Mouse (Mus musculus) embryonic stem cell, embryonic (primary cell): ENCODE results near the gene Hhat.

Experiments used
- CTCF ChIA-PET, 4 experiments: fragments of 300-600 bp in 2 of 4; fragments of 350-600 bp in 2 of 4; sonication (Branson Sonifier 250); formaldehyde crosslinking; loops; one replicate each; lab custom pipeline; 2022; ENCODE audit warnings: inconsistent platforms in 2 of 4; lab: Charles Lee
- POLR2A ChIA-PET, 4 experiments: fragments of 300-600 bp in 2 of 4; fragments of 350-600 bp in 2 of 4; sonication (Branson Sonifier 250); formaldehyde crosslinking; loops; one replicate each; lab custom pipeline; 2022; ENCODE audit warnings: antibody characterized with exemption in 4 of 4, inconsistent platforms in 1 of 4; lab: Charles Lee

The Hhat gene

DNA sequence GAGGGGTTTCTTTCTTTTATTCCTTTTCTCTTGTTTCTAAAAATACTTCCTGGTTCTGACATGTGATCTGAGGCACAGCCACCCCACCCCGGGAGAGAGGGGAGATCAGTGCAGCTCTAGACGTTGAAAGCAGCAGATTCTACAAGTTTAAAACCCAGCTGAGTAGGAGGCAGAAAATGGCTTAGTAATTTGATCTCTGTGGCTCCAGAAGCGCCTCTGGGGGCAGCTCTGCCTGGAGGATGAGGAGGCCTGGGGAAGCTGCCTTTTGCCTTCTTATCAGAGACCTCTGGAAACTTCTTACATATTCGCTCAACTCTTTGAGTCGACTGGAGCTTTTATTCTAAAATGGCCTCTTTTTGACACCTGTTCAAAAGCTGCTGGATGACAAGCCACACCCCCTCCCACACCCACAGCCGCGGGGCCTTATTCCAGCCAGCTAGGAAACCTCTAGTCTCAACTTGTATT is 20.9 kb upstream of the Hhat start:
- POLR2A ChIA-PET = interaction anchor here (0.8 to 1.9 kb wide), 15 partner anchors 9 to 1395 kb away, joined by 3 to 8 read pairs (median 4); partner anchors contain the start of genes Diexf (in 2 of the 4) and Hhat (in 1 of the 4)
- CTCF ChIA-PET = interaction anchor here in 3 of 4 experiments (0.6 to 1.7 kb wide), 4 partner anchors 8 to 246 kb away, joined by 3 to 5 read pairs (median 3); no protein-coding TSS in a partner anchor

- ChIA-PET CTCF (interaction anchor here (0.5 to 1.5 kb wide), 20 partner anchors 8 to 586 kb away, joined by 3 to 7 read pairs (median 3); partner anchors contain the start of gene Hhat (in 1 of the 4)), POLR2A (interaction anchor here in 3 of 4 experiments (0.6 to 1.8 kb wide), 5 partner anchors 11 to 45 kb away, joined by 3 to 9 read pairs (median 5); partner anchors contain the start of gene Hhat (in 1 of the 3))
These were observed 19.4 kb upstream of the Hhat start for GRCm38 (mm10) chr1:192790442-192790841.

GRCm38 (mm10) chr1:192789828-192790227 is 18.8 kb upstream of the Hhat start:
- CTCF ChIA-PET = interaction anchor here (0.5 to 1.4 kb wide), 22 partner anchors 8 to 332 kb away, joined by 3 to 7 read pairs (median 3); partner anchors contain the start of gene Hhat (in 1 of the 4)
- POLR2A ChIA-PET = interaction anchor here in 3 of 4 experiments (0.6 to 1.8 kb wide), 7 partner anchors 9 to 65 kb away, joined by 3 to 9 read pairs (median 4); partner anchors contain the start of gene Hhat (in 1 of the 3)

GRCm38 (mm10) chr1:192789111-192789522 is 18.1 kb upstream of the Hhat start:
- ChIA-PET CTCF (interaction anchor here in 1 of 4 experiments (1.1 to 1.2 kb wide), 2 partner anchors 7 to 123 kb away, joined by 3 to 4 read pairs; no protein-coding TSS in a partner anchor), POLR2A (interaction anchor here in 2 of 4 experiments (1.0 to 1.5 kb wide), 4 partner anchors 10 to 65 kb away, joined by 3 to 6 read pairs (median 4); no protein-coding TSS in a partner anchor)

DNA sequence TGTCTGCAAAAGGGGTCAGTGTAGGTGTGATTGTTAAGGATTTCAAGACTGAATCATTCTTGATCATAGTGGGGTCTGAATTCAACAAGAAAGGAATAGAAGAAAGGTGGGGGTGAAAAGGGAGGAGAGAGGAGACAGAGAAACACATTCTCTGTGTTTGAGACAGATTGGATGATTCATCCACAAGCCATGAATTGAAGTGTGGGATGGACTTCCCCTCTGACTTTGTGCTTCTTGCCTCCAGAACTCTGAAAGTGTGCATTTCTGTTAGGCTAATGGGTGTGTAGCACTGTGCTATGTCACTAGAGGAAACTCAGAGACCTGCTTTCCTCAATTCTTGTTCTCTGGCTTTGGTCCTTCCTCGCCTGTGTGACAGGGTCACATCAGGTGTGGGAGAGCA is 15.2 kb upstream of the Hhat start:
- POLR2A ChIA-PET = interaction anchor here in 2 of 4 experiments (1.5 kb wide), 2 partner anchors 9 to 41 kb away, joined by 3 read pairs; no protein-coding TSS in a partner anchor
- CTCF ChIA-PET = no interaction called here

DNA sequence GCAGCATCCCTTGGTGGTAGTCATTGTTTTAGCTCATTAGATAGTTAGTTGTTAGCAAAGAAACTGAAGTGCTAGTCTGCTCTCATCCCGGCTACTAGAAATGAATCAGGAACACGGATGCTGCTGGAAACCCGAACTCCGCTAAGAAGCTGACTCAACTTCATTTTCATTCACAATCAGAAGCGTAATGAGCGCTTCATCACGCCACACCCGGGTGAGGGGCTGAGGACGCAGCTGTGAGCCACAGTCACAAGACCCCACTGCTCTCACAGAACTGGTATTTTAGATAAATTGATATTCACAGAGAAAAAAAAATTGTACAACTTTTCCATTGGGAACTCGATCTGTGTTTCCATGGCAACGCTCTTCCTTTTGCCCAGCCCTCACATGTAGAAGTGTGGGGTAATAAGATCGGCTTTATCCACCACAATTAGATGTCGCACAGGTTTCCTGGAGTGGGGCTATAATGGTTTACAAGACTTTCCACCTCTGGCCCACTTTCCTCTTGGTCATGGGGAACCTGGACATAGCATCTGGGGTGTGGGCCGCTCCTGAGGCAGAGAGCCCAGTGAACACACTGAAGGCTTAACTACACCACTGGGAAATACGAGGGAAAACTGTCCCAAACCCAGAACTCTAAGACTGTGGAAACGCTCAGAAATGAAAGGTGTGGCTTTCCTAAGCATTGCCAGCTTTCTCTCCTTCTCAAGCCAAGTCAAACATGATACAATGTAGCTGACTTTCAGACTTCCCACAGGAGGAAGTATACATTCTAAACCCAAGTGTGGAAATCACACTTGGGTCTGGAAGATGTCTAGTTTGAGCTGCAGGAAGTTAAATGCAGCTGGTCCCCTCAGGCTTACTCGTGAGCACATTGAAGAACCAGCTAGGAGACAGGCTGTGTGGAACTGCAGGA is 14.3 kb upstream of the Hhat start:
- CTCF ChIA-PET = interaction anchor here (0.5 to 1.9 kb wide), 25 partner anchors 7 to 1239 kb away, joined by 3 to 8 read pairs (median 4); partner anchors contain the start of genes Diexf (in 1 of the 4) and Hhat (in 1 of the 4)
- POLR2A ChIA-PET = interaction anchor here in 2 of 4 experiments (1.1 to 1.5 kb wide), 6 partner anchors 10 to 40 kb away, joined by 3 to 6 read pairs (median 4); partner anchors contain the start of gene Hhat (in 1 of the 2)

DNA sequence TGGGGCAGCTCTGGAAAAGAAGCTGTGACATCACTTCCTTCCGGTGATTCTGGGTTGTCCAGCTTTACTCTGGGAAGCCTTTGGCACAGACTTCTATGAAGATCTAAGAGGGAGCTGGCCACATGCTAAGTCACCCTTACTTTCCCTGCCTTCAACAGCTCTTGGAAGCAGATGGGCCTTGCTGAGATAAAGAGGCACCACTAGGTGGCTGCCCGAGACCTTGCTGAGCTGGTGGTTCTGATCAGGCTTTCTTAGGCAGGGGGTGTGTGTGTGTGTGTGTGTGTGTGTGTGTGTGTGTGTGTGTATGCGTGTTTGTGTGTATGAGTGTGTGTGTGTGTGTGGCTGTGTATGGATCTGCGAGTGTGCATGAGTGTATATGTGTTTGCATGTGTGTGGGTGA is 13.4 kb upstream of the Hhat start:
- ChIA-PET POLR2A (interaction anchor here in 3 of 4 experiments (0.6 to 1.5 kb wide), 10 partner anchors 10 to 662 kb away, joined by 3 to 6 read pairs (median 3); partner anchors contain the start of gene Hhat (in 2 of the 3)), CTCF (interaction anchor here (0.5 to 1.9 kb wide), 43 partner anchors 8 to 1530 kb away, joined by 3 to 8 read pairs (median 4); partner anchors contain the start of genes Hhat (in 2 of the 4), Diexf (in 1 of the 4) and Rcor3 (in 1 of the 4))

DNA sequence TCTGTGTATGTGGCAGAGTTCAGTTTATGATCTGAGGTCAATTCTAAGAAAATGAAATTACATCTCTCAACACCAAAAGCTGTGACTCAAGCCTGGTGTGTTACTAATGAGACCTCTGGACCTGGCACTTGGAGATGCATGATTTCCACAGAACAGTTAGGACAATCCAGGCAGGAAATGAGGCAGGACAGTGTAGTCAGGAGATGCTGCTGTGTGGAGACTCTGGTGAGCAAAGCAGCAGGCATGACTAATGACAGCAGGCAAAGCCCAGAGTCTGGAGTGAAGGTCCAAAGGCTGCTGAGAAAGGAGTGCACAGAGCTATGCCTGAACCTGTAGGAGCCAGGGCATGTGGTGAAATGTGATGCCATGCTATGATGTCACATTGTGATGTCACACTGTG is 10.2 kb upstream of the Hhat start:
- ChIA-PET POLR2A (interaction anchor here in 2 of 4 experiments (1.2 to 1.6 kb wide), 2 partner anchors 10 kb away, joined by 3 to 4 read pairs; partner anchors contain the start of gene Hhat (in 1 of the 2)), CTCF (interaction anchor here in 2 of 4 experiments (0.8 to 1.0 kb wide), 2 partner anchors 9 to 88 kb away, joined by 3 read pairs; no protein-coding TSS in a partner anchor)

GRCm38 (mm10) chr1:192778869-192779514 is 8.0 kb upstream of the Hhat start:
- ChIA-PET CTCF (interaction anchor here in 3 of 4 experiments (0.7 to 1.3 kb wide), 3 partner anchors 16 to 90 kb away, joined by 3 to 4 read pairs (median 3); no protein-coding TSS in a partner anchor), POLR2A (interaction anchor here in 3 of 4 experiments (0.7 to 1.9 kb wide), 6 partner anchors 14 to 36 kb away, joined by 3 to 6 read pairs (median 4); no protein-coding TSS in a partner anchor)

DNA sequence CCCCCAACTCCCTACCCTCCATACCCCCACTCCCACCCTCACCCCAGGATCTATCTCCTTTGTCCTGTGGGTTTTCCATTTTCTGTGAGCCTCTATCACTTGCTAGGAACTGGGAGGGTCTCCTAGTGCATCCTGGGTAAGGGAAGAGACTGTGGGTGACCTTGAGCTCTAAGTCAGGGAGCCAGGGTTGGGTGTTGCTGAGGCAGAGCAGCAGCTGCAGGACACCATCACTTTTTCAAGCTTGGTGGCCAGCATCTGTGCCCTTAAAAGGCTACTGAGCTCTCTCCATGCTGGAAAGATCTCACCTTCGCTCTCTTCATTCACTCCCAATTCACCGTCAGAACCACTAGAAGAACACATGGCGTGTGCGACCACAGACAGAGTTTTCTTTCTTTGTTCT is 7.2 kb upstream of the Hhat start:
- POLR2A ChIA-PET = interaction anchor here in 3 of 4 experiments (0.6 to 1.9 kb wide), 7 partner anchors 13 to 312 kb away, joined by 3 to 15 read pairs (median 4); no protein-coding TSS in a partner anchor
- CTCF ChIA-PET = interaction anchor here in 2 of 4 experiments (0.7 to 1.3 kb wide), 2 partner anchors 17 to 91 kb away, joined by 3 to 4 read pairs; no protein-coding TSS in a partner anchor

DNA sequence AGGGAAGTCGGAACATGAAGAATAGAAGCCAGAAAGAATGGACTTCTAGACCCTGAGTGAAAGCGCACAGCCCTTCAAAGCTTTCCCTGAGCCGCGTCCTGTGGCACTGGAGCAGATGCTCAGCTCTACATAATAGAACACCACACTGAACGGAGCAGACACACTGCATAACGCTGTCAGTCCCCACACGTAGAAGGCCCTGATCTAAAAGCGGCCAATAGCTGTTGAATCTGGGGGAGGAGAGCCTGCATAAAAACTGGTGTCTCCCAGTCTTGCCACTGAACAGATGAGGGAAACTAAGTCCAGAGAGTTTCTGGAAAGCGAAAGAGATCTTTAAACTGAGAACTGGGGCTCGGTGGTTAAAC is 911 bp downstream of the Hhat start:
- POLR2A ChIA-PET = interaction anchor here in 3 of 4 experiments (0.6 to 2.6 kb wide), 19 partner anchors 8 to 360 kb away, joined by 3 to 20 read pairs (median 4); partner anchors contain the start of gene Diexf (in 2 of the 3)
- CTCF ChIA-PET = interaction anchor here in 1 of 4 experiments (0.6 to 2.2 kb wide), 4 partner anchors 14 to 360 kb away, joined by 3 to 8 read pairs (median 3); partner anchors contain the start of gene Diexf

GRCm38 (mm10) chr1:192765531-192765930 is 5.5 kb downstream of the Hhat start:
- ChIA-PET POLR2A (interaction anchor here (0.6 to 7.4 kb wide), 8 partner anchors 13 to 341 kb away, joined by 3 to 65 read pairs (median 6); no protein-coding TSS in a partner anchor), CTCF (interaction anchor here (0.5 to 1.5 kb wide), 8 partner anchors 9 to 545 kb away, joined by 3 to 5 read pairs (median 4); no protein-coding TSS in a partner anchor)

DNA sequence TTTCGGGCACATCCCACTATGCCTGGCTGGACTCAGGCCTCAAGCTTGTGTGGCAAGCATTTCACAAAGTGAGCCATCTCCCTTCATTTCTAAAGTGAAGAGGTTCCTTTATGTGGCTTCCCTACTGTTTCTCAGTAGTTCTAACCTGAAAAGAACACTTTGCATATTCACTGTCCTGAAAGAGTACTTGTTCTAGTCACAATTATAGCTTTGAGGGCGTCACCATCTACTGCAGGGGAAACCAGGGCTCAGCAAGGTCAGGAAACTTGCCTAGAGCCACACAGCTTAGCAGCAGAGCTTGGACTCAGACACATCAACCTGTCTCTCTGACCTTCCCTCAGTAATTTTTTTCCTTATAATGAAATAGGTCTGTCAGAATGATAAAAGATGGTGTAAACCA is 6.5 kb downstream of the Hhat start:
- POLR2A ChIA-PET = interaction anchor here (0.6 to 7.4 kb wide), 20 partner anchors 9 to 625 kb away, joined by 3 to 65 read pairs (median 4); partner anchors contain the start of gene Diexf (in 1 of the 4)
- CTCF ChIA-PET = interaction anchor here in 2 of 4 experiments (0.5 to 1.5 kb wide), 5 partner anchors 19 to 365 kb away, joined by 3 to 5 read pairs (median 4); partner anchors contain the start of gene Diexf (in 1 of the 2)

DNA sequence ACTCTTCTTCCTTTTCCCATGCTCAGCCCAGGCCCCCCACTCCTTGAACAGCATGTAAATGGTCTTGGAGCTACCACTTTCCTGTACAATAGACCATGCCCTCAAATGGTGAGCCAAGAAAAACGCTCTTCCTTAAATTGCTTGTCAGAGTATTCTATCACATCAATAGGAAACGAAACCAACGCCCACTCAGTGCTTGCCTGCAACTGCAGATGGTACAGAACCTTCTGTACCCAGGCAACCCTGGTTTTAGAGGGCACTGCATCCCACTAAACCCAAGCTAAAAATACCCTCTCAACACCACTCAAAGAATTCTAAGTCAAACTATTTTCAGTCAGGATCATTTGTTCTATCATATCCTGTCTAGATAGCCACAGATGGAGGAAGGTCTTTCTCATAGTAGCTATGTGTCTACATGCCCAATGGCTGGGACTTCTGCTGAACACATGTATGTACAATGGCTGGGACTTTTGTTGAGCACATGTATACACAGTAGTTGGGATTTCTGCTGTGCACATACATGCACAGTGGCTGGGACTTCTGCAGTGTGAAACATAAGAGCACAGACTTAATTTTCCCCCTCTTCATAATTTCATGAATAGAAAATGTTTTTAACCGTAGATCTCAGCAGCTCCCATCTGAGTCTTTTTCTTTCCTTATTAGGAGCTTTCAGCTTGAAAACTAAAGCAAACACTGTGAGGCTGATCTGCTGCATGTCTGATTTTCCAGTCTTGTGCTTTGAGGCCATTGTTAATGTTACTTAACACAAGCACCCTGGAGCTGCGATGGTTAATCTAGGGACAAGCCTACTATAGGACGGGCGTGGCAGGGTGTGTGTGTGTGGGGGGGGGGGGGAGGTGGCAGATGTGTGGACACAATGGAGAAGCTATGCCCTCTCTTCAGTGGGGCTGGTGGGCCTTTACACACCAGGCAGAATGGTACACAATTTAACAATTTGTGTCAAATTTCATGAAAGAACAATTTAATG is 7.8 kb downstream of the Hhat start:
- CTCF ChIA-PET = interaction anchor here in 3 of 4 experiments (0.5 to 1.0 kb wide), 3 partner anchors 18 to 366 kb away, joined by 3 to 5 read pairs (median 5); no protein-coding TSS in a partner anchor
- POLR2A ChIA-PET = interaction anchor here in 3 of 4 experiments (0.5 to 7.4 kb wide), 19 partner anchors 7 to 573 kb away, joined by 3 to 65 read pairs (median 3); partner anchors contain the start of genes Hhat (in 1 of the 3) and Kcnh1 (in 1 of the 3)

DNA sequence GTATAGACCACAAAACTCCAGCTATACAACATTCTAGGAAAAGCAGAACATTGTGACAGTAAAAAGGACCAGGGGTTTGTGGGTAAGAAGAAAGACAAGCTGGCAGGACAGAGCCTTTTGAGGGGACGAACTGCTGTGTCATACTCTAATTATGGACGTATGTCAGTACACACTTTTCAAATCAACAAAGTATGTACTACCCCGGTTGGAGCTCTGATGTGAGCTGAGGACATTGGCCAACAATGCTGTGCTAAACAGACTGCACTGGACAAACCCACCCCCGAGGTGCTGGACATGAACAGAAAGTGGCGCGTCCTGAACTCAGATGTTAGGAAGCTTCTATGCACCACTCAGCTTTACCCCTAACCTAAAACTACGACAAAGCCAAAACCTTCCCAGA is 14.3 kb downstream of the Hhat start:
- CTCF ChIA-PET = interaction anchor here in 2 of 4 experiments (0.5 to 0.6 kb wide), 2 partner anchors 9 to 373 kb away, joined by 4 to 5 read pairs; partner anchors contain the start of gene Diexf (in 1 of the 2)
- POLR2A ChIA-PET = interaction anchor here (0.6 to 4.6 kb wide), 7 partner anchors 9 to 373 kb away, joined by 3 to 42 read pairs (median 7); partner anchors contain the start of gene Diexf (in 1 of the 4)
